Mouse (Mus musculus) layer of hippocampus, adult 9-11 months (tissue): ENCODE measurements around the gene Abcc1.

Experiments used
- DNase-seq: peaks from one replicate; pipeline ENCODE4 v3.0.0; 2022

Gene Abcc1

DNA sequence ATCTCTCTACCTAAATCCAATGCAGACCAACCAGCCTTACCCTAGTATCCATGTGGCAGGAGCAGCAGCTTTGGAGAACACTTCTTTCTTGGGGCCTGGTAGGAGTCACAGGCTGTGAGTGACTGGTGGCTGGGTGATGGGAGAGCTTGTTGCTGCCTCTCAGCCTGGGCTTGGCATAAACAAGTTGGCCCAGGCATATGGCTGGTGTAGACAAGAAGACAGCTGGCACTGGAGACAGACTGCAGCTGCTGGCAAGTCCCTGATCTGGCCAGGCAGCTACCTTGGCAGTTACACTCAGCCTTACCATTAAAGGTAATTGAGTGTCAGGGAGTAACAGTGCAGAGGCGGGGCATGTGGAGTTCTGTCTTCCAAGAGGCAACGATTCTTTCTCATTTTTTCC, 16.0 kb downstream of the Abcc1 start:
- peak; percentile 83 for DNase-seq

- DNase-seq, result no peak
Observed at GRCm38 (mm10) chr16:14378654-14379053, 17.3 kb downstream of the Abcc1 start.

DNA sequence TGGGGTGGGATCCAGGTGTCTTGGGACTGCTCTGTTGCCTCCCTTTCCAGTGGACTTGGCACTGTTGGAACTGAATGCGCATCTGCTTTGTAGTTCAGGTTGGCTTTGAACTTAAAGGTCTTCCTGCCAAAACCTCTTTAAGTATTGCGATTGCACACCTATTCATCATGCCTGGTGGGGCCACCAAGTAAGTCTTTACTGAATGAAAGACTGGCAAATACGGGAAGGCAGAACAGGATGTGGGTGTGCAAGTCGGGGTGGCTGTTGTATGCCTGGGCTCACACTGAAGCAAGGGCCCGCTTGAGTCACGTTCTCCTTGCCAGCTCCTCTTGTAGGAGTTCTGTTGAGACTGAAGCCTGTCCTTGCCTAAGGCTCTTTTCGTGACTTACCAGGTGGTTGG, 18.5 kb downstream of the Abcc1 start:
- no peak for DNase-seq

GRCm38 (mm10) chr16:14381061-14381665, 19.8 kb downstream of the Abcc1 start:
- DNase-seq, result no peak

DNA sequence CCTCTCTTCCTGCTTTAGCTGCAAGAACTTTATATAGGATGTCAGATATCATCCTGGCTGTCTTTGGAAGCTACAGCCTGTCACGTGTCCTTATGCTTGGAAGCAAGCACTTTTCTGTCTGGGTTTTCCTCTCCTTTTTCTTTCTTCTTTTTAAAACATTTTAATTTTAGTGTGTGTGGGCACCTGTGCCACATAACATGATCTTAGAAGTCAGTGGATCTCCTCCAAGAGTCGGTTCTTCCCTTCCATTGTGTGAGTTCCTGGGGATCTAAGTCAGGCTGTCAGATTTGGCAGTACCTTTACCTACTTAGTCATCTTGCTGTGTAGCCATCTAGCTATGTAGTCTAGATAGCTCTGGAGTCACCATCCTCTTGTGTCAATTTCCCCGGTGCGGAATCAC, 37.9 kb downstream of the Abcc1 start:
- no peak for DNase-seq

DNA sequence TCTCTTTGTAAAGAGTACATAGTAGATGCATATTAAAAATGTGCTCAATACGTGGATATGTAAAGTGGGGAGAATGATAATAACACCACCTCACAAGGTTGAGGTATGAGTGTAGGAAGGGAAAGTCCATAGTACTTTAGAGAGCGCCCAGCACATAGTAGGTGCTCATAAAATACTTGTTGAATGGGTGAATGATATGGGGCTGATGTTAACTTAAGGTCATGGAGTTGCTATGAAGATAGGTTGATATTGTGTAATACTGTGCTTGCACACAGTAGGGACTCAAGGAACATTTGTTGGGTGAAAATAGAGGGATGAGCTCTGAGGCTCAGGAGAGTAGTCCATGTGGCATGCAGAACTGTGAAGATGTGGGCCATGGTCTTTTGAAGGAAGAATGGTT, 42.1 kb downstream of the Abcc1 start:
- DNase-seq, result no peak

DNA sequence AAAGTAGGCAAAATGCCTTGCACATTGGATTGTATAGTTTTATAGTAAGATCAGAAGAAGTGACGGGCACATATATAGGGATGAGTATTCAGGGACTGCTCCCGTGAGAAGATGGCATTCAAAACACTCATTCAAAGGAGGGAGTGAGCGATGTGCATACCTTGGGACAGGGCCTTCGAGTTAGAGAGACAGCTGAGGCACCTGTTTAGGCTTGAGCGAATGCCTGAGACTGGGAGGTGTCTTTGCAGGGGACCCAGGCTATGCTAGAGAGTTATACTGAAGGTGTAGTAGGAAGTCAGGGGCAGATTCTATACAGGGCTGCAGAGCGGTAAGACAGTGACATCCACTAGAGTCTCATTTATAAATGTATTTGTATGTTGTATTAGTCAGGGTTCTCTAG, 44.3 kb downstream of the Abcc1 start:
- no peak for DNase-seq

DNA sequence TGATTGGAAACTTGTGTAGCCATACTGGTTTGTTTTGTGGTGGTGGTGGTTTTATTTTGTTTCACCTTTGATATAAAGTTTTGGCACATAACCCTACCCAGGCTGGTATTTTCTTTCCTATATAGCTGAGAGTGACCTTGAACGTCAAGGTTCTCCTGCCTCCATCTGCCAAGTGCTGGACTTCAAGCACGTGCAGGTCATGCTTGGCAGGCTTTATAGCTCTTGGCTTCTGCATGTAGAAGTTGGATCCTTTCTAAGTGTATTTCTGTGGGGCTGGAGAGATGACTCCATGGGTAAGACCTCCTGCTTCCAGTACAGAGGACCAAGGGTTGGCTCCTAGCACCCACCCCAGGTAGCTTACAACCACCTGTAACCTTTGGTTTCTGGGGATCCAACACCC, 47.8 kb downstream of the Abcc1 start:
- DNase-seq, result no peak

DNA sequence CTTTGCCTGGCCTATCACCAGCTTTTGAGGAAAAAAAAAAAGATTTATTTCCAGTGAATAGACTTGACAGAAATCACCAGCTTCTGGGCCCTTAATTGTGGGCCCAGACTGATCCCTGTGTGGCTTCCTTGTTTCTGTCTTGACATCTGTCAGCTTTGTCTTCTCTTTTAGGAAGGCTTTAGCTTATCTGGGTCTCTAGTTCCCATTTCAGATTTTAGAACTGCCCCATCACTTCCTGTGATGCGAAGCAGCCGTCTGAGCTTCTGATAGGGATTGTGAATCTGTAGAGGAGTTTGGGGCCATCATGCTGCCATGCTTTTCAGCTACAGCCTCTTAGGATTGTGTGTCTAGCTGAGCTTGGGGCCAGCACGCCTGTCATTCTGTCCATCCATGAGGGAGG, 48.4 kb downstream of the Abcc1 start:
- DNase-seq, result peak; percentile 5

DNA sequence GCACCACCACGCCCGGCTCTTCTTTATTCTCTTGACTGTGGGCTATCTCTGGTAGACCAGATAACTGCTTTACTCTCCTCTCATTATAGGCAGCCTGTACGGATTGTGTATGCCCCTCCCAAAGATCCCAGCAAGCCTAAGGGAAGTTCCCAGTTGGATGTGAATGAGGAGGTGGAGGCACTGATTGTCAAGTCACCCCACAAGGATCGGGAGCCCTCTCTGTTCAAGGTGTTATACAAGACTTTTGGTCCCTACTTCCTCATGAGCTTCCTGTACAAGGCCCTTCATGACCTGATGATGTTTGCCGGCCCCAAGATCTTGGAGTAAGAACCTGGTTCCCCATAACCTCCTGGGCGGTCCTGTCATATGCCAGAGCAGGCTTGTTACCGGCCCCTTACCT, 49.3 kb downstream of the Abcc1 start:
- DNase-seq, result no peak

GRCm38 (mm10) chr16:14411156-14411555, 49.8 kb downstream of the Abcc1 start:
- no peak for DNase-seq

DNA sequence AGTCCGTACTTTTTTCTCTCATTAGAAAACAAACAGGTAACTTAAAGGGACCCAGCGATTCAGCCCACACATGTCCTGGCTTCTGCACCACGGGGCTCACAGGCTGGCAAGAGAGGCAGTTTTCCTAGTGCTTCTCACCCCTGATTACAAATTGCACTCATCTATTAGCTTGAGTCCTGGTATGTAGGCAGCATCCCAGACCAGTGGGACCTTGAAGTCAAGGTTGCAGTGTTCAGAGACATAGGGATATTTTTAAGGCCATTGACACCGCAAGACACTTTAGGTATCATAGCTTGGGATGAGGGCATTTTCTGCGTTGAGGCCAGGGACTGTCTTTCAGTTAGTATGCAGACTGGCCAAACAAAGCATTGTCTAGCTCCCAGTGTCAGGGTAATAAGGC, 51.2 kb downstream of the Abcc1 start:
- DNase-seq, result no peak

GRCm38 (mm10) chr16:14415206-14415605, 53.8 kb downstream of the Abcc1 start:
- no peak for DNase-seq

GRCm38 (mm10) chr16:14416957-14417618, 55.7 kb downstream of the Abcc1 start:
- no peak for DNase-seq

DNA sequence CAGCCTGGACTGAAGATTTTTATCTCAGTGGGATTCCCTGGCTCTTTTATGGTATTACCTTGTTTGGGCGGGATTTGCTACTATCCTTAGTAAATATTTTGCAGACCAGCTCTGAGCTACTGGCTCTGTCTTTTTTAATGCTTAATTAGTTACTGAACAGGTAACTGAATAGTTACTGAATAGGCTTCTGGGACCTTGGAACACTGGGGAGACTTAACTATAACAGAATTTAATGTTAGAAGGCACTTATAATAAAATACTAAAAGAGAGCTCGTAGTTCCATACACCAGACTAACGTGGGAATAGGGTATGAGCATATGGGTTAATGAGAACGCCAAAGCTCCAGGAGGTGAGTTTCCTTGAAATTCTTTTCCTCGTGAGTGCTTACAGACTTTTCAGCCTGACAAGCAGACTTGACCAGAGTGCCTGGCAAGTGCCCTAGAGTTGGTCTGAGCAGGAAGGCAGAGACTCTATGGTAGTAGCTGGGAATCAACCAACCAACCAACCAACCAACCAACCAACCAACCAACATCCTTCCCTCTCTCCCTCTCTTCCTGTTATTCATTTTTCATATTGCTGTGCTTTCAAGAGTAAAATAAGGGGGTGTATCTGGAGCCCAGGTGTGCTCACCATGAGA, 59.3 kb downstream of the Abcc1 start:
- DNase-seq, result no peak

DNA sequence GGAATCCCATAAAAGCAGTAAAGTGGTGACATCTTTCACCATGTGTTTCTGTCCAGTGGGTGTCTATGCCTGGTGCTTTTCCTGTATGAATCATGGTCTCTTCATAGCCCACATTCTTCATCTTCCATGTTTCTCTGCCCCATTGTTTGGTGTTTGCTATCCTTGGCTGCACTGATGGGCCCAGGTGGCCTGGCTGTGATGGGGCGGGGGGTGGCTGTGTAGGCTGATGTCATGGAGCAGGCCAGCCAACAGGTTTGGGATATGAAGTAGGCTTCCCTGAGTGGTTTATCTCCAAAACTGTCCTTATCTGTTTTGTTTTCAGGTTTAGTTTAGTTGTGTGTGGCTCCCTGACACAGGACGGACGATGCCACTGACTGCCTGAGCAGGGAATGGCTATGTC, 60.7 kb downstream of the Abcc1 start:
- DNase-seq, result no peak

DNA sequence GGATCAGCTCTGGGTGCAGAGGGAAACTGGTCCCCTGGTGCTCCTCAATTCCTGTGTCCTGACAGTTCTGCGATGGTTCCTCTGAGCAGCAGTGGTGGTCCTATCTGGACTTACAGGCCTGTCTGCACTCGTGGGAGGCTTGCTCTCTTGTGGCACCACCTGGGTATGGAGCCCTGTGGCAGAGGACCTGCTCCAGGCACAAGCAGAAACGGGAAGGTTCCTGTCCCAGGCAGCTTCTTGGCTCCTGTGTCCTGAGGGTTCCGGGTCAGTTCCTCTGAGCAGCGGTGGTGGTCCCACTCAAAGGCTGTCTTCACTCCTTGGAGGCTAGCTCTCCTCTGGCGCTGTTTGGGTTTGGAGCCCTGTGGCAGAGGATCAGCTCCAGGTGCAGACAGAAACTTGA, 68.0 kb downstream of the Abcc1 start:
- DNase-seq, result no peak

GRCm38 (mm10) chr16:14432996-14433395, 71.6 kb downstream of the Abcc1 start:
- DNase-seq, result no peak

DNA sequence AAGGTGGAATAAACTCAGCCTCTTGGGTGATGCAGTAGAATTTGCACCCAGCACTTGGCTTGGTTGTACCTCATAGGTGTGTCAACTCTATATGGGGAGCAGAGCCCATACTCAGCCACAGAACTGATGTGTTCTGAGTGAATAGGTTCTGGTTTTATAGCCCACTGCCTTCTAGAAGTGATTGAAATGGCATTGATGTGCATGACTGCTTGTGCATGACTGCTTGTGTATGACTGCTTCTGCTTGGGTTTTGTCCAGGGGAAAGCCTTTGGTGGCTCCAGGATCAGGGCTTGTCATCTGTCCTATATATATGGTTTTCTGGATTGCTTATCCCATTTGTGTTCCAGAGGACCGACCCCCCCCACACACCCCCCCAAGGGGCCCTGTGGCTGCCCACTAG, 74.2 kb downstream of the Abcc1 start:
- no peak for DNase-seq

- no peak for DNase-seq
Observed at GRCm38 (mm10) chr16:14437446-14437982, 76.2 kb downstream of the Abcc1 start.

- DNase-seq, result no peak
Observed at GRCm38 (mm10) chr16:14438561-14438960, 77.2 kb downstream of the Abcc1 start.

GRCm38 (mm10) chr16:14439081-14439480, 77.7 kb downstream of the Abcc1 start:
- no peak for DNase-seq

- DNase-seq, result no peak
Observed at GRCm38 (mm10) chr16:14439801-14440614, 78.7 kb downstream of the Abcc1 start.
